In the genomic region with DNA sequence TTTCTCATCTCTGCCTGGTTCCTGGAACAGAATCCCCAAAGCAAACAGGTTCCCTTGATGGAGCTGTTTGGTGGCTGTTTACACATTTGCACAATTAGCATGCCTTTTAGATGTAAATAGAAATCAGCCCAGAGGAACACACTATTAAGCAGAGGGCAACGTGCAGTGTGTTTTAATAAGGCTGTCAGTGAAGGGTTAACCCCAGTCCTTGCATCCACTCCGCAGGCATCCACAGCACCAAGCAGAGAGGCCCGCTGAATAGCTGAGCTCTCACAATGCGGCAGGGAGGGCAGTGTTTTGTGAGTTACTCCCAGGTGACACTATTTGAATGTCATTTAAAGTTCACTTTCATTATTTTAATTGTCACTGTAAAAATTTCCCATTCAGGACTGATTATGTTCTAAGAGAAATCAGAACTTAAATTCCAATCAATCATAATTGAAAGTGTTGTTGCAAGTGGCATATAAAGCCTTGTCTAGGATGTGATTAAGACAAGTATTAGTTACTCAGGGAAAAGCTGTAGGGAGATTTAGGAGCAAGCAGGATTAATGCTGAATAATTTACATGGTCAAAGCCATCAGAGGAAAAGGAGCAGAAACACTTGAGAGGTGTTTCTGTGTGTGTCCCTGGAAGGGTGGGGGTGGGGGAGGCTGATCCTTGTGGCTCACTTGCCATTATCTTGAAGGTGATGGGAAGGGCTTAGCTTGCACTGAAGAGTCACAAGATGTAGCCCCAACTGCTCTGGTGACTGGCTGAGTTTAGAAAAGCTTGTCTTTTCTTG, we compare ENCODE assay signal across 14 mouse cellular contexts.
DNase-seq lines count a peak whose midpoint lies in the region; ATAC-seq lines count a peak whose summit lies in the region.
"Had no signal": no experiment of that assay in that cellular context is flagged by ENCODE, and none has a peak within 500 bp of the region (broad histone marks: within the 10 kb centered on the region; RNA-seq: fewer than 3 reads in every experiment).

No protein-coding gene starts in this region.

- no peak overlapping the region for H3K4me2 ChIP-seq in forebrain, embryonic 15.5 days (replicated peaks)
- H3K4me2 ChIP-seq in hindbrain, embryonic 16.5 days (ENCODE audit: low read length): no peak overlapping the region
- no peak overlapping the region for H3K4me2 ChIP-seq in neural tube, embryonic 12.5 days (replicated peaks)
- H3K4me2 ChIP-seq in kidney, embryonic 15.5 days: no peak overlapping the region
- H3K4me2 ChIP-seq: heart, embryonic 15.5 days; liver, embryonic 11.5 days had no signal

- no peaks in the 10 kb centered on the region for H3K36me3 ChIP-seq in forebrain, embryonic 15.5 days
- no peaks in the 10 kb centered on the region for H3K36me3 ChIP-seq in hindbrain, embryonic 16.5 days (ENCODE audit: control insufficient read depth, insufficient read depth, low read length)
- H3K36me3 ChIP-seq in neural tube, embryonic 12.5 days: no peaks in the 10 kb centered on the region
- no peaks in the 10 kb centered on the region for H3K36me3 ChIP-seq in kidney, embryonic 15.5 days
- H3K36me3 ChIP-seq: heart, embryonic 15.5 days had no signal

- 1% methylated on average over 4 of the region's 4 CpGs for WGBS in forebrain, embryonic 15.5 days
- WGBS in hindbrain, embryonic 16.5 days: 3% methylated on average over 4 of the region's 4 CpGs
- WGBS in neural tube, embryonic 12.5 days: under 1% methylated on average over 4 of the region's 4 CpGs
- WGBS in kidney, embryonic 15.5 days: 7% methylated on average over 4 of the region's 4 CpGs

- peak; percentile 38 for DNase-seq in embryo, embryonic 11 days
- no peak for DNase-seq in thymus, postnatal 10 days (ENCODE audit: low spot score in 2 of 2)
- DNase-seq in adrenal gland, postnatal 14 days: no peak
- DNase-seq: cerebellum, adult 9-11 months; right cerebral cortex, postnatal 25 days; thymus, adult 2 months had no signal

- H3K27me3 ChIP-seq in forebrain, embryonic 15.5 days: 0 out of 2 replicates have a peak, but pooled peaks cover 4% of the 10 kb centered on the region
- no peaks in the 10 kb centered on the region for H3K27me3 ChIP-seq in hindbrain, embryonic 16.5 days (replicated peaks; ENCODE audit: control insufficient read depth, insufficient read depth, low read length)
- no peaks in the 10 kb centered on the region for H3K27me3 ChIP-seq in neural tube, embryonic 12.5 days (replicated peaks)
- H3K27me3 ChIP-seq in kidney, embryonic 15.5 days: no peaks in the 10 kb centered on the region
- H3K27me3 ChIP-seq: heart, embryonic 15.5 days had no signal

- H3K9me3 ChIP-seq in forebrain, embryonic 15.5 days: no peaks in the 10 kb centered on the region
- no peaks in the 10 kb centered on the region for H3K9me3 ChIP-seq in hindbrain, embryonic 16.5 days (ENCODE audit: control insufficient read depth, low read length)
- no peaks in the 10 kb centered on the region for H3K9me3 ChIP-seq in neural tube, embryonic 12.5 days
- H3K9me3 ChIP-seq in kidney, embryonic 15.5 days (replicated peaks): no peaks in the 10 kb centered on the region
- H3K9me3 ChIP-seq: heart, embryonic 15.5 days had no signal

- ATAC-seq in forebrain, embryonic 15.5 days (replicated peaks): peak; percentile 89
- peak; percentile 87 for ATAC-seq in hindbrain, embryonic 16.5 days
- peak; percentile 94 for ATAC-seq in neural tube, embryonic 12.5 days (ENCODE audit: low FRiP score, low read depth)
- ATAC-seq in kidney, embryonic 15.5 days (replicated peaks; ENCODE audit: low FRiP score): no peak
- ATAC-seq: inflammation-experienced regulatory T-cells, adult 6 months; lung, postnatal 0 days had no signal

- no peak overlapping the region for H3K9ac ChIP-seq in forebrain, embryonic 15.5 days (replicated peaks)
- H3K9ac ChIP-seq in hindbrain, embryonic 16.5 days (ENCODE audit: low read depth, low read length): no peak overlapping the region
- no peak overlapping the region for H3K9ac ChIP-seq in neural tube, embryonic 12.5 days
- no peak overlapping the region for H3K9ac ChIP-seq in kidney, embryonic 15.5 days
- H3K9ac ChIP-seq: heart, embryonic 15.5 days had no signal

- H3K4me3 ChIP-seq in forebrain, embryonic 15.5 days: no peak overlapping the region
- H3K4me3 ChIP-seq in hindbrain, embryonic 16.5 days (ENCODE audit: low read length): no peak overlapping the region
- no peak overlapping the region for H3K4me3 ChIP-seq in neural tube, embryonic 12.5 days
- no peak overlapping the region for H3K4me3 ChIP-seq in kidney, embryonic 15.5 days (replicated peaks)
- H3K4me3 ChIP-seq: heart, embryonic 15.5 days had no signal

- H3K27ac ChIP-seq in forebrain, embryonic 15.5 days (replicated peaks): no peak overlapping the region
- no peak overlapping the region for H3K27ac ChIP-seq in hindbrain, embryonic 16.5 days (ENCODE audit: low read depth, low read length)
- no peak overlapping the region for H3K27ac ChIP-seq in neural tube, embryonic 12.5 days
- no peak overlapping the region for H3K27ac ChIP-seq in kidney, embryonic 15.5 days
- H3K27ac ChIP-seq: heart, embryonic 15.5 days had no signal

- H3K4me1 ChIP-seq in forebrain, embryonic 15.5 days: peaks cover 9% of the 10 kb centered on the region; the same call in 1 of the 2 replicates
- H3K4me1 ChIP-seq in hindbrain, embryonic 16.5 days (ENCODE audit: control insufficient read depth, insufficient read depth, low read depth, low read length): no peaks in the 10 kb centered on the region
- peaks cover 4% of the 10 kb centered on the region; the same call in 1 of the 2 replicates for H3K4me1 ChIP-seq in neural tube, embryonic 12.5 days
- H3K4me1 ChIP-seq in kidney, embryonic 15.5 days: no peaks in the 10 kb centered on the region
- H3K4me1 ChIP-seq: heart, embryonic 15.5 days had no signal
